Comparison of ENCODE assay signal across 12 mouse cellular contexts in genomic region chr2:35269136-35269535, GRCm38 (mm10). TPM values are rescaled to one million over a fixed set of nuclear protein-coding genes. Genes with fewer than 3 reads are reported as not detected.
DNase-seq lines count a peak whose midpoint lies in the region; ATAC-seq lines count a peak whose summit lies in the region.
"Had no signal": no experiment of that assay in that cellular context is flagged by ENCODE, and none has a peak within 500 bp of the region (broad histone marks: within the 10 kb centered on the region; RNA-seq: fewer than 3 reads in every experiment).

No protein-coding gene starts in this region.

- no peak overlapping the region for H3K4me2 ChIP-seq in heart, embryonic 13.5 days
- no peak overlapping the region for H3K4me2 ChIP-seq in lung, embryonic 15.5 days
- H3K4me2 ChIP-seq in stomach, embryonic 16.5 days (ENCODE audit: low read depth, low read length): no peak overlapping the region

- intact Hi-C loops in heart, postnatal 25 days (cut with DNase I): no loop called here

- ATAC-seq in heart, embryonic 13.5 days (ENCODE audit: extremely low read depth, insufficient number of reproducible peaks, low FRiP score, low TSS enrichment): no peak
- no peak for ATAC-seq in lung, embryonic 15.5 days (ENCODE audit: borderline replicate concordance, extremely low read depth, low FRiP score, low TSS enrichment)
- peak; percentile 22 for ATAC-seq in common myeloid progenitor, adult 5-6 weeks (replicated peaks; ENCODE audit: low read depth, poor library complexity, severe bottlenecking)
- no peak for ATAC-seq in stomach, embryonic 16.5 days (ENCODE audit: insufficient read depth, low FRiP score)
- no peak for ATAC-seq in erythroblast, adult 5-6 weeks (replicated peaks; ENCODE audit: low FRiP score, poor library complexity, severe bottlenecking)
- ATAC-seq: forebrain, embryonic 14.5 days; hindbrain, postnatal 0 days had no signal

- H3K36me3 ChIP-seq in heart, embryonic 13.5 days: no peaks in the 10 kb centered on the region
- no peaks in the 10 kb centered on the region for H3K36me3 ChIP-seq in lung, embryonic 15.5 days
- no peaks in the 10 kb centered on the region for H3K36me3 ChIP-seq in stomach, embryonic 16.5 days (ENCODE audit: control insufficient read depth, insufficient read depth, low read length)

- H3K27me3 ChIP-seq in heart, embryonic 13.5 days (replicated peaks): no peaks in the 10 kb centered on the region
- H3K27me3 ChIP-seq in lung, embryonic 15.5 days: no peaks in the 10 kb centered on the region
- H3K27me3 ChIP-seq in stomach, embryonic 16.5 days (ENCODE audit: control insufficient read depth, insufficient read depth, low read length): no peaks in the 10 kb centered on the region

- peaks cover 96% of the 10 kb centered on the region for H3K4me1 ChIP-seq in heart, embryonic 13.5 days
- peaks cover 78% of the 10 kb centered on the region for H3K4me1 ChIP-seq in lung, embryonic 15.5 days
- peaks cover 78% of the 10 kb centered on the region for H3K4me1 ChIP-seq in stomach, embryonic 16.5 days (ENCODE audit: control insufficient read depth, insufficient read depth, low read length)

- DNase-seq in heart, postnatal 25 days (ENCODE audit: low spot score): no peak
- no peak for DNase-seq in lung, postnatal 36 days
- DNase-seq: embryo, embryonic 11 days; spleen, adult 18-20 months had no signal

- 0 out of 2 replicates have a peak overlapping the region, but pooled peaks have one; percentile 68 for H3K9ac ChIP-seq in heart, embryonic 13.5 days
- H3K9ac ChIP-seq in lung, embryonic 15.5 days: no peak overlapping the region
- H3K9ac ChIP-seq in stomach, embryonic 16.5 days (ENCODE audit: low read length): no peak overlapping the region

- no peak overlapping the region for H3K4me3 ChIP-seq in heart, embryonic 13.5 days
- no peak overlapping the region for H3K4me3 ChIP-seq in lung, embryonic 15.5 days
- no peak overlapping the region for H3K4me3 ChIP-seq in stomach, embryonic 16.5 days (replicated peaks; ENCODE audit: low read length)
- H3K4me3 ChIP-seq: layer of hippocampus, adult 2 months had no signal

- no peaks in the 10 kb centered on the region for H3K9me3 ChIP-seq in heart, embryonic 13.5 days
- H3K9me3 ChIP-seq in lung, embryonic 15.5 days: no peaks in the 10 kb centered on the region
- H3K9me3 ChIP-seq in stomach, embryonic 16.5 days (replicated peaks; ENCODE audit: control insufficient read depth, low read length): no peaks in the 10 kb centered on the region

- WGBS in heart, embryonic 13.5 days: 74% methylated on average over 6 of the region's 6 CpGs
- WGBS in lung, embryonic 15.5 days: 74% methylated on average over 6 of the region's 6 CpGs
- WGBS in stomach, embryonic 16.5 days: 73% methylated on average over 6 of the region's 6 CpGs

- peak overlapping the region; percentile 90 for H3K27ac ChIP-seq in heart, embryonic 13.5 days (replicated peaks)
- peak overlapping the region; percentile 89 for H3K27ac ChIP-seq in lung, embryonic 15.5 days
- peak overlapping the region; percentile 93 for H3K27ac ChIP-seq in stomach, embryonic 16.5 days (ENCODE audit: low read length)
- H3K27ac ChIP-seq: hindbrain, postnatal 0 days; layer of hippocampus, adult 2 months had no signal

RNA-seq across cellular contexts. Expression of gene Gsn, which starts 13.0 kb away (rescaled TPM):
- polyA plus RNA-seq in heart, embryonic 13.5 days (2015; fragmentation: Nextera tagmentation; extraction: Ambion mirVana): 205 and 215 TPM in 2 replicates
- total RNA-seq in heart, postnatal 25 days (2021): 100 to 1,000 TPM; 860 to 960 TPM
- polyA plus RNA-seq in lung, embryonic 15.5 days (2015; fragmentation: Nextera tagmentation; extraction: Ambion mirVana): 170 and 187 TPM in 2 replicates
- 8.9 and 9.7 TPM in 2 replicates for total RNA-seq in common myeloid progenitor, adult 5-6 weeks (2017)
- 386 and 449 TPM in 2 replicates for polyA plus RNA-seq in stomach, embryonic 16.5 days (2015; fragmentation: Nextera tagmentation; extraction: Ambion mirVana)
- total RNA-seq in erythroblast, adult 5-6 weeks (2015; ENCODE audit: low replicate concordance): 15.0 and 16.7 TPM in 2 replicates
- 19.7 and 23.1 TPM in 2 replicates for total RNA-seq in erythroblast, adult 5-6 weeks (2017; ENCODE audit: low replicate concordance)

Comparison
In these comparisons a context has a peak if more than half of its experiments do, and no peak if none do; other contexts are left out.
1. RNA of gene Gsn, which starts 13.0 kb away (total RNA-seq): 860 to 960 TPM in heart, postnatal 25 days; 15.0 to 23.1 TPM in erythroblast, adult 5-6 weeks and 8.9 to 9.7 TPM in common myeloid progenitor, adult 5-6 weeks; every median in the first group is over 10 times any median in the second.
2. Peak in every context shown above with its lines, with median percentiles within 50 percentile points of each other: H3K27ac ChIP-seq.